Mouse (Mus musculus) stomach, postnatal 0 days (tissue): ENCODE measurements around the gene Shc2.

Experiments used
- CTCF ChIP-seq: IDR thresholded peaks from 2 replicates; pipeline ENCODE4 v1.5.1; 2016; ENCODE audit warnings: antibody characterized with exemption, low read depth, mild to moderate bottlenecking, moderate library complexity
- EP300 ChIP-seq: optimal IDR thresholded peaks from 2 replicates; pipeline ENCODE3; 2016; ENCODE audit warnings: antibody characterized with exemption

- TF ChIP-seq CTCF, result no peak
- TF ChIP-seq EP300, result no peak
These were observed 62.9 kb downstream of the Shc2 start for GRCm38 (mm10) chr10:79574796-79575195.
